Mouse (Mus musculus): ENCODE results near the gene Sdad1. TPM values are rescaled to one million over a fixed set of nuclear protein-coding genes. Genes with fewer than 3 reads are reported as not detected.

The Sdad1 gene
- polyA plus RNA-seq, 1 experiment: 15.3 TPM

- no peak for TF ChIP-seq POLR2A (IDR thresholded peaks at IDR 0.05; ENCODE audit: borderline replicate concordance, insufficient read depth, low read length)
- TF ChIP-seq CTCF (IDR thresholded peaks at IDR 0.05; ENCODE audit: borderline replicate concordance, insufficient read depth, low read depth, low read length): no peak
- H3K4me1 ChIP-seq (ENCODE audit: control insufficient read depth, insufficient read depth, low read length): no peaks in the 10 kb centered on the region
- no peaks in the 10 kb centered on the region for H3K27me3 ChIP-seq (ENCODE audit: control insufficient read depth, insufficient read depth, low read length)
- WGBS: 82% methylated on average over 8 of the region's 8 CpGs
- no peak overlapping the region for H3K27ac ChIP-seq (ENCODE audit: insufficient read depth, low read length)
- no peak overlapping the region for H3K4me3 ChIP-seq (replicated peaks; ENCODE audit: insufficient read depth, low read depth, low read length)
- no peak for DNase-seq
These were observed 34.7 kb upstream of the Sdad1 start for GRCm38 (mm10) chr5:92345006-92345405.

DNA sequence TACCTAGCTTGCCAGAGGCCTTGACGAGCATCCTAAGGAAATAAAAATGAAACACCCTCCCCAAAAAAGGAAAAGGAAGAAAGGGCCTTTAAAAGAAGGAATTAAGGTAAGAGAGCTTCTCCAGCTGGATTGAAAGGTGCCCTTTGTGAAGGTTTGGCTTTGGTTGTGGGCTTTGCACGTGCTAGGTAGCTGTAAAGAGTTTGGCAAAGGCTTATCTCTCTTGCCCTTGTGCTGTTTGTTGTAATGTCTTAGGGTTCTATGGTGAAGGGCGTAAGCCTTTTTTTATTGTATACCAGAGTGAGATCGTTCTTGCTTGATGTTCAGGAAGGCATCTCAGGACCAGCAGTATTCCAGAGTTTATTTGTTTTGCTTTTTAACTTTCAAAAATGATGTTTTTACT, 30.3 kb upstream of the Sdad1 start:
- Histone ChIP-seq H3K27me3 (ENCODE audit: control insufficient read depth, insufficient read depth, low read length) (no peaks in the 10 kb centered on the region), H3K4me1 (ENCODE audit: control insufficient read depth, insufficient read depth, low read length) (no peaks in the 10 kb centered on the region), H3K4me3 (replicated peaks; ENCODE audit: insufficient read depth, low read depth, low read length) (no peak overlapping the region), H3K27ac (ENCODE audit: insufficient read depth, low read length) (no peak overlapping the region)
- no peak for TF ChIP-seq POLR2A (IDR thresholded peaks at IDR 0.05; ENCODE audit: borderline replicate concordance, insufficient read depth, low read length)
- TF ChIP-seq CTCF (IDR thresholded peaks at IDR 0.05; ENCODE audit: borderline replicate concordance, insufficient read depth, low read depth, low read length): no peak
- WGBS: 74% methylated on average over 4 of the region's 4 CpGs
- no peak for DNase-seq

- 81% methylated on average over 3 of the region's 3 CpGs for WGBS
- Histone ChIP-seq H3K4me3 (replicated peaks; ENCODE audit: insufficient read depth, low read depth, low read length) (no peak overlapping the region), H3K27ac (ENCODE audit: insufficient read depth, low read length) (no peak overlapping the region), H3K27me3 (ENCODE audit: control insufficient read depth, insufficient read depth, low read length) (no peaks in the 10 kb centered on the region), H3K4me1 (ENCODE audit: control insufficient read depth, insufficient read depth, low read length) (no peaks in the 10 kb centered on the region)
- no peak for DNase-seq
- TF ChIP-seq POLR2A (IDR thresholded peaks at IDR 0.05; ENCODE audit: borderline replicate concordance, insufficient read depth, low read length): no peak
- no peak for TF ChIP-seq CTCF (IDR thresholded peaks at IDR 0.05; ENCODE audit: borderline replicate concordance, insufficient read depth, low read depth, low read length)
These were observed 26.5 kb upstream of the Sdad1 start for GRCm38 (mm10) chr5:92336743-92337142.

- Histone ChIP-seq H3K27ac (ENCODE audit: insufficient read depth, low read length) (no peak overlapping the region), H3K27me3 (ENCODE audit: control insufficient read depth, insufficient read depth, low read length) (no peaks in the 10 kb centered on the region), H3K4me1 (ENCODE audit: control insufficient read depth, insufficient read depth, low read length) (no peaks in the 10 kb centered on the region), H3K4me3 (replicated peaks; ENCODE audit: insufficient read depth, low read depth, low read length) (no peak overlapping the region)
- TF ChIP-seq CTCF (IDR thresholded peaks at IDR 0.05; ENCODE audit: borderline replicate concordance, insufficient read depth, low read depth, low read length) (no peak), POLR2A (IDR thresholded peaks at IDR 0.05; ENCODE audit: borderline replicate concordance, insufficient read depth, low read length) (no peak)
- WGBS: 36% methylated on average over 9 of the region's 9 CpGs
- peak in 1 of 2 experiments; percentile 14 for DNase-seq
These were observed 22.1 kb upstream of the Sdad1 start for GRCm38 (mm10) chr5:92332359-92332840.

DNA sequence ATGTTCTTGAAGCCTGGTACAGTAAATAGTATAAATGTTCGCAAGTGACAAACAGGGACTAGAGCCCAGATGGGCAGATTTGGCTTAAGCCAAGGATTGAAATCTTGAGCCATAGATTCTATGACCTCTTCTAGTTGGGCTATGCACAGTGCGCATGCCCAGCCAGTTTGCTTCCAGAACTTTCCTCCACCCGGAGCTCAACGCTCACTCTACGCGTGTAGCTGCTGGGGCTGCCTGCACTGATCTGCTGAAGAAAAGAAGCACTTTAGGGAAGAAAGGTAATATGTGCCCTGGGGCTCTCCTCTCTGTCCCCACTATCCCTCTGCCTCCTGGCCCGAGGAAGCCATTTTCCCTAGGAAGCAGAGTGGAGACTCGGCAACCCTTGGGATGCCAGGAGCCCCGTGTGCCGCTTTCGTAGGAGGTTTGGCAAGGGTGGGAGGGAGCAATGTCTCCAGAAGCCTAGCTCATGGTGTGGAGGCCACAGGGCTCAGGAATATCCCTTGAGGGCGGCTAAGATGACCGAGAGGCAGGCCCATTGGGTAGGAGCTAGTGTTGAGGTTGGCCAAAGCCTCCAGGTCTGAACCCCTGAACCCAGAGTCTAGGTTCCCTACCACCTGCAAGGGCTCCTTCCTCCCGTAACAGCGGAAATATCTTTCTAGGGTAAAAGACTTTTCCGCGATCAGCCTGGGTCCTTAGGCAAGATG, 21.5 kb upstream of the Sdad1 start, which contains the start of gene Art3:
TSS of gene Art3 (plus strand) at position 193 of the 704 bp plus-strand sequence.
- TF ChIP-seq CTCF (IDR thresholded peaks at IDR 0.05; ENCODE audit: borderline replicate concordance, insufficient read depth, low read depth, low read length): no peak
- TF ChIP-seq POLR2A (IDR thresholded peaks at IDR 0.05; ENCODE audit: borderline replicate concordance, insufficient read depth, low read length): no peak
- H3K4me3 ChIP-seq (replicated peaks; ENCODE audit: insufficient read depth, low read depth, low read length): no peak within 1 kb of the TSS
- H3K27ac ChIP-seq (ENCODE audit: insufficient read depth, low read length): no peak within 1 kb of the TSS
- H3K4me1 ChIP-seq (ENCODE audit: control insufficient read depth, insufficient read depth, low read length): no peaks in the 10 kb centered on the region
- WGBS: 93% methylated on average over 17 of the region's 17 CpGs
- no peak for DNase-seq
- no peaks in the 10 kb centered on the region for H3K27me3 ChIP-seq (ENCODE audit: control insufficient read depth, insufficient read depth, low read length)

DNA sequence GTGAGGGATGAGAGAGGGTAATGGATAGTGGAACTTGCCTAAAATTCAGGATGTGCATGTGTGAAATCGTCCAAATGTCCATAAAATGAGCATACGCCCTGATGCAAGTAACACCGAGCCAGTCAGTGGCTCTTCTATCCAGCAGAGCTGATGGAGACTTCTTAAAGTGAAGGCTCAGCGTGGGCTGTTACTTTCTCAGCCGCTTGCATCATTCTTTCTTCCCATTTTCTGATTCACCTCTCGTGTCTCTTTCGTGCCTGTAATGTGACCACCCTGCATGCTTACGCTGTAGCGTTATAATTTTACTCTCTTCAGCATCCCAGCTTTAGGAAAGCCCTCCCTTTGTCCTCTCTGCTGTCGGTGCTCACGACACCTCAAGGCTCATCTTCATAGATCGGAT, 20.8 kb upstream of the Sdad1 start:
- DNase-seq: no peak
- TF ChIP-seq POLR2A (IDR thresholded peaks at IDR 0.05; ENCODE audit: borderline replicate concordance, insufficient read depth, low read length) (no peak), CTCF (IDR thresholded peaks at IDR 0.05; ENCODE audit: borderline replicate concordance, insufficient read depth, low read depth, low read length) (no peak)
- H3K27me3 ChIP-seq (ENCODE audit: control insufficient read depth, insufficient read depth, low read length): no peaks in the 10 kb centered on the region
- no peak overlapping the region for H3K27ac ChIP-seq (ENCODE audit: insufficient read depth, low read length)
- no peaks in the 10 kb centered on the region for H3K4me1 ChIP-seq (ENCODE audit: control insufficient read depth, insufficient read depth, low read length)
- 83% methylated on average over 12 of the region's 12 CpGs for WGBS
- H3K4me3 ChIP-seq (replicated peaks; ENCODE audit: insufficient read depth, low read depth, low read length): no peak overlapping the region

DNA sequence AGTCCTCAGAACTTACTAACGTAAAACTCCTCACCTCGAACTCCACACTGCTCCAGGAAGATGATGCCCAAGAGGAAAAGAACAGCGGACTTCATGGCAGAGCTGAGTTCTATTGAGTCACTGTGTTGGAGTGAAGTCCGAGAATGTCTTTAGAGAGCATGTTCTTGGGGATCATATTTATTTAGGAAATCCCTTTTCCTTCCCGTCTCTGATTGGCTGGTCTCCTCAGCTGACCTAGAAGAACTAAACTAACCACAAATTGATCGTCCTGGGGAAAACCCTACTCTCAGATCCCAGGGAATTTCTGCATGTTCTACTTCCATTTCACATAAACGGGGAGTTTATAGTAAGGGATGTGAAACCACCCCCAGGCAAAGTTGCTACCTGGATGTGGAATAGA, 17.6 kb upstream of the Sdad1 start, which contains the start of gene Cxcl9:
TSS of gene Cxcl9 (minus strand) at position 151 of the 400 bp plus-strand sequence.
- no peak for TF ChIP-seq POLR2A (IDR thresholded peaks at IDR 0.05; ENCODE audit: borderline replicate concordance, insufficient read depth, low read length)
- no peak for TF ChIP-seq CTCF (IDR thresholded peaks at IDR 0.05; ENCODE audit: borderline replicate concordance, insufficient read depth, low read depth, low read length)
- DNase-seq: no peak
- Histone ChIP-seq H3K4me1 (ENCODE audit: control insufficient read depth, insufficient read depth, low read length) (no peaks in the 10 kb centered on the region), H3K27ac (ENCODE audit: insufficient read depth, low read length) (no peak within 1 kb of the TSS), H3K4me3 (replicated peaks; ENCODE audit: insufficient read depth, low read depth, low read length) (no peak within 1 kb of the TSS), H3K27me3 (ENCODE audit: control insufficient read depth, insufficient read depth, low read length) (no peaks in the 10 kb centered on the region)
- 87% methylated on average over 7 of the region's 7 CpGs for WGBS

GRCm38 (mm10) chr5:92327367-92327766, 17.1 kb upstream of the Sdad1 start:
- no peaks in the 10 kb centered on the region for H3K4me1 ChIP-seq (ENCODE audit: control insufficient read depth, insufficient read depth, low read length)
- H3K27ac ChIP-seq (ENCODE audit: insufficient read depth, low read length): no peak overlapping the region
- H3K27me3 ChIP-seq (ENCODE audit: control insufficient read depth, insufficient read depth, low read length): no peaks in the 10 kb centered on the region
- no peak overlapping the region for H3K4me3 ChIP-seq (replicated peaks; ENCODE audit: insufficient read depth, low read depth, low read length)
- TF ChIP-seq POLR2A (IDR thresholded peaks at IDR 0.05; ENCODE audit: borderline replicate concordance, insufficient read depth, low read length) (no peak), CTCF (IDR thresholded peaks at IDR 0.05; ENCODE audit: borderline replicate concordance, insufficient read depth, low read depth, low read length) (no peak)
- DNase-seq: no peak
- 77% methylated on average over 6 of the region's 6 CpGs for WGBS

Measured in cerebellum, adult 2 months (tissue).